In genomic region chr5:35758081-35759053, GRCm38 (mm10) we compare ENCODE assay signal across 8 mouse cellular contexts. TPM values are rescaled to one million over a fixed set of nuclear protein-coding genes. Genes with fewer than 3 reads are reported as not detected.
DNase-seq lines count a peak whose midpoint lies in the region; ATAC-seq and TF ChIP-seq lines count a peak whose summit lies in the region.

No protein-coding gene starts in this region.

- H3K9me3 ChIP-seq in lung, embryonic 15.5 days: no peaks in the 10 kb centered on the region
- H3K9me3 ChIP-seq in heart, embryonic 11.5 days (replicated peaks; ENCODE audit: control insufficient read depth, low read length): no peaks in the 10 kb centered on the region
- H3K9me3 ChIP-seq in lung, postnatal 0 days (ENCODE audit: low read length): no peaks in the 10 kb centered on the region

- peaks cover 66% of the 10 kb centered on the region for H3K27me3 ChIP-seq in lung, embryonic 15.5 days
- H3K27me3 ChIP-seq in heart, embryonic 11.5 days (ENCODE audit: control insufficient read depth, insufficient read depth, low read length): peaks cover 53% of the 10 kb centered on the region
- peaks cover 23% of the 10 kb centered on the region; the same call in 1 of the 2 replicates for H3K27me3 ChIP-seq in lung, postnatal 0 days (replicated peaks; ENCODE audit: insufficient read depth, low read length)
- peaks cover 4% of the 10 kb centered on the region; the same call in 1 of the 2 replicates for H3K27me3 ChIP-seq in small intestine, adult 2 months (ENCODE audit: control insufficient read depth, insufficient read depth, low read length)

- no peak for DNase-seq in lung, postnatal 25 days (ENCODE audit: low spot score)
- DNase-seq in cerebellum, adult 8-10 months: peak; percentile 62
- peak; percentile 65 for DNase-seq in layer of hippocampus, adult 9-11 months
- no peak for DNase-seq in lung, postnatal 0 days (ENCODE audit: low spot score)
- no peak for DNase-seq in urinary bladder, adult 18-20 months (ENCODE audit: low spot score in 2 of 2)

- peaks cover 21% of the 10 kb centered on the region for H3K4me1 ChIP-seq in lung, embryonic 15.5 days
- H3K4me1 ChIP-seq in heart, embryonic 11.5 days (ENCODE audit: control insufficient read depth, insufficient read depth, low read length): 0 out of 2 replicates have a peak, but pooled peaks cover 3% of the 10 kb centered on the region
- H3K4me1 ChIP-seq in lung, postnatal 0 days (ENCODE audit: insufficient read depth, low read depth, low read length): 0 out of 2 replicates have a peak, but pooled peaks cover 10% of the 10 kb centered on the region
- H3K4me1 ChIP-seq in small intestine, adult 2 months (ENCODE audit: control insufficient read depth, insufficient read depth, insufficient read length, low read length): peaks cover 7% of the 10 kb centered on the region

- no peak overlapping the region for H3K27ac ChIP-seq in lung, embryonic 15.5 days
- no peak overlapping the region for H3K27ac ChIP-seq in heart, embryonic 11.5 days (ENCODE audit: low read depth, low read length)
- no peak overlapping the region for H3K27ac ChIP-seq in lung, postnatal 0 days (ENCODE audit: low read length)
- no peak overlapping the region for H3K27ac ChIP-seq in small intestine, adult 2 months (ENCODE audit: insufficient read depth, low read depth, low read length)

- H3K9ac ChIP-seq in lung, embryonic 15.5 days: peak overlapping the region; percentile 14
- H3K9ac ChIP-seq in heart, embryonic 11.5 days (ENCODE audit: low read depth, low read length): peak overlapping the region; percentile 52; the same call in 1 of the 2 replicates
- peak overlapping the region; percentile 30; the same call in 1 of the 2 replicates for H3K9ac ChIP-seq in lung, postnatal 0 days (replicated peaks; ENCODE audit: low read depth)

- no peak; the same call in 1 of the 2 replicates for ATAC-seq in lung, embryonic 15.5 days (ENCODE audit: borderline replicate concordance, extremely low read depth, low FRiP score, low TSS enrichment)
- peak; percentile 9; the same call in 1 of the 2 replicates for ATAC-seq in heart, embryonic 11.5 days (replicated peaks; ENCODE audit: insufficient number of reproducible peaks, low FRiP score, low TSS enrichment)
- peak; percentile 20 for ATAC-seq in lung, postnatal 0 days

- TF ChIP-seq CTCF in lung, postnatal 0 days (IDR thresholded peaks at IDR 0.05): no peak
- TF ChIP-seq CTCF in small intestine, adult 2 months (IDR thresholded peaks at IDR 0.05; ENCODE audit: extremely low read depth, insufficient read length, insufficient replicate concordance, low read depth, low read length): no peak

- no peak for TF ChIP-seq EP300 in lung, postnatal 0 days (IDR thresholded peaks at IDR 0.05)

- TF ChIP-seq POLR2A in small intestine, adult 2 months (IDR thresholded peaks at IDR 0.05; ENCODE audit: low read depth, low read length): no peak; the same call in 1 of the 2 replicates

- peak overlapping the region; percentile 94 for H3K4me2 ChIP-seq in lung, embryonic 15.5 days
- H3K4me2 ChIP-seq in heart, embryonic 11.5 days: peak overlapping the region; percentile 98
- H3K4me2 ChIP-seq in lung, postnatal 0 days (replicated peaks; ENCODE audit: low read depth, low read length): peak overlapping the region; percentile 98

- H3K4me3 ChIP-seq in lung, embryonic 15.5 days: peak overlapping the region; percentile 42
- H3K4me3 ChIP-seq in heart, embryonic 11.5 days (ENCODE audit: low read depth, low read length): peak overlapping the region; percentile 54
- peak overlapping the region; percentile 48 for H3K4me3 ChIP-seq in lung, postnatal 0 days (ENCODE audit: low read depth, low read length)
- peak overlapping the region; percentile 65 for H3K4me3 ChIP-seq in small intestine, adult 2 months (ENCODE audit: low read depth, low read length)

- H3K36me3 ChIP-seq in lung, embryonic 15.5 days: no peaks in the 10 kb centered on the region
- H3K36me3 ChIP-seq in heart, embryonic 11.5 days (ENCODE audit: control insufficient read depth, insufficient read depth, low read length): no peaks in the 10 kb centered on the region
- no peaks in the 10 kb centered on the region for H3K36me3 ChIP-seq in lung, postnatal 0 days (ENCODE audit: insufficient read depth, low read length)
- no peaks in the 10 kb centered on the region for H3K36me3 ChIP-seq in small intestine, adult 2 months (ENCODE audit: control insufficient read depth, insufficient read depth, low read length)

- WGBS in lung, embryonic 15.5 days: 3% methylated on average over 40 of the region's 40 CpGs
- WGBS in heart, embryonic 11.5 days (ENCODE audit: insufficient replicate concordance): 2% methylated on average over 40 of the region's 40 CpGs
- WGBS in lung, postnatal 0 days: 3% methylated on average over 38 of the region's 40 CpGs
- 3% methylated on average over 40 of the region's 40 CpGs for WGBS in small intestine, adult 2 months

RNA-seq across cellular contexts. Expression of gene Ablim2, which starts 0.7 kb away (rescaled TPM):
- polyA plus RNA-seq in lung, embryonic 15.5 days (2015; fragmentation: Nextera tagmentation; extraction: Ambion mirVana): 0.27 and 0.62 TPM in 2 replicates
- 1.9 and 2.5 TPM in 2 replicates for polyA plus RNA-seq in heart, embryonic 11.5 days (2014; fragmentation: Nextera tagmentation; extraction: Ambion mirVana)
- polyA plus RNA-seq in lung, postnatal 0 days (2015; fragmentation: Nextera tagmentation; extraction: Ambion mirVana): 0.74 and 0.75 TPM in 2 replicates
- polyA plus RNA-seq in small intestine, adult 2 months (2012; rRNA removed): 6.8 and 9.1 TPM in 2 replicates

RNA-seq across cellular contexts. Expression of gene Sh3tc1, which starts 18.6 kb away (rescaled TPM):
- 11.0 and 11.6 TPM in 2 replicates for polyA plus RNA-seq in lung, embryonic 15.5 days (2015; fragmentation: Nextera tagmentation; extraction: Ambion mirVana)
- polyA plus RNA-seq in heart, embryonic 11.5 days (2014; fragmentation: Nextera tagmentation; extraction: Ambion mirVana): 4.7 and 8.4 TPM in 2 replicates
- polyA plus RNA-seq in lung, postnatal 0 days (2015; fragmentation: Nextera tagmentation; extraction: Ambion mirVana): 21.1 and 22.9 TPM in 2 replicates
- polyA plus RNA-seq in small intestine, adult 2 months (2012; rRNA removed): 5.5 and 7.7 TPM in 2 replicates

Comparison
In these comparisons a context has a peak if more than half of its experiments do, and no peak if none do; other contexts are left out.
1. DNase-seq: peak in cerebellum, adult 8-10 months (single experiment) and layer of hippocampus, adult 9-11 months (single experiment); none in lung, postnatal 25 days (single experiment), lung, postnatal 0 days (single experiment) and urinary bladder, adult 18-20 months (0 of 2).
2. Peak in every context shown above with its lines, with median percentiles within 50 percentile points of each other: H3K4me2 ChIP-seq, H3K4me3 ChIP-seq and H3K9ac ChIP-seq.